Mouse (Mus musculus) lung, postnatal 4 days (tissue): ENCODE measurements at regions not wholly inside any gene's neighbourhood (a gene's known extent, or its start where the extent isn't known, plus 50 kb on each side); places are given as distances from the start of the nearest gene placed in this dataset.

ENCODE experiments used
- DNase-seq, 2 experiments: peaks; one replicate each; pipeline ENCODE4 v3.0.0; 2021

GRCm38 (mm10) chr5:132633198-132633884 lies 90.2 kb upstream of the Auts2 start:
- DNase-seq, result peak; percentile 32 to 48

- no peak for DNase-seq
Observed at GRCm38 (mm10) chr5:132621751-132622150, 78.6 kb upstream of the Auts2 start.

- no peak for DNase-seq
Observed at GRCm38 (mm10) chr5:132617241-132617640, 74.1 kb upstream of the Auts2 start.

- DNase-seq, result no peak
Observed at GRCm38 (mm10) chr5:132609251-132609650, 66.1 kb upstream of the Auts2 start.

- DNase-seq, result no peak
Observed at GRCm38 (mm10) chr5:132606216-132606615, 63.1 kb upstream of the Auts2 start.

- no peak for DNase-seq
Observed at GRCm38 (mm10) chr5:132594796-132595195, 51.7 kb upstream of the Auts2 start.
